Mouse (Mus musculus) kidney, adult 2 months (tissue): ENCODE data around the gene Cacng6. TPM values are rescaled to one million over a fixed set of nuclear protein-coding genes. Genes with fewer than 3 reads are reported as not detected.

ENCODE experiments used
- DNase-seq: peaks from one replicate; pipeline ENCODE4 v3.0.0; 2021
- H3K27ac ChIP-seq: fragments of 200-500 bp; 2 replicates; pipeline ENCODE4 v1.5.1; 2012; ENCODE audit warnings: low read depth, low read length, control low read depth, inconsistent platforms; ENCODE audit not compliant: insufficient read depth
- H3K27me3 ChIP-seq: fragments of 200-500 bp; replicated peaks from 2 replicates; pipeline ENCODE4 v1.6.1; 2012; ENCODE audit warnings: mild to moderate bottlenecking, moderate library complexity, low read length, inconsistent platforms; ENCODE audit not compliant: control insufficient read depth, insufficient read depth
- H3K36me3 ChIP-seq: fragments of 200-500 bp; 2 replicates; pipeline ENCODE4 v1.6.1; 2012; ENCODE audit warnings: mild to moderate bottlenecking, moderate library complexity, low read length, inconsistent platforms; ENCODE audit not compliant: control insufficient read depth, insufficient read depth
- H3K4me1 ChIP-seq: fragments of 200-500 bp; 2 replicates; pipeline ENCODE4 v1.6.1; 2011; ENCODE audit warnings: low read length; ENCODE audit not compliant: control insufficient read depth, insufficient read depth
- H3K4me3 ChIP-seq: fragments of 200-500 bp; 2 replicates; pipeline ENCODE4 v1.5.1; 2011; ENCODE audit warnings: mild to moderate bottlenecking, low read depth, low read length, control low read depth; ENCODE audit not compliant: insufficient read depth
- CTCF ChIP-seq: fragments of 200-500 bp; conservative IDR thresholded peaks from 2 replicates; pipeline ENCODE4 v1.5.1; 2011; ENCODE audit warnings: low read depth, mild to moderate bottlenecking, control low read depth, low read length, moderate library complexity, mixed read lengths; ENCODE audit not compliant: insufficient read depth, insufficient read length
- POLR2A ChIP-seq: fragments of 200-500 bp; IDR thresholded peaks from one replicate; pipeline ENCODE4 v1.6.1; 2011; ENCODE audit warnings: low read depth, low read length, control low read depth
- WGBS: fragments of 180-500 bp; shearing (Covaris S2); methylation state at CpG from one replicate; pipeline ENCODE4 v1.1.7; 2018; 5-methylcytosine and 5-hydroxymethylcytosine counted together
- polyA plus RNA-seq: library from polyadenylated mRNA; depleted of rRNA; stranded (reverse); fragments of >200 nt; gene quantifications from 2 replicates; pipeline ENCODE4 v1.2.3, GENCODE M21; 2012

Cacng6 gene
- polyA plus RNA-seq, 1 experiment = 1.3 TPM

- Histone ChIP-seq H3K4me3 (no peak overlapping the region), H3K36me3 (no peaks in the 10 kb centered on the region), H3K27ac (no peak overlapping the region), H3K4me1 (no peaks in the 10 kb centered on the region), H3K27me3 (no peaks in the 10 kb centered on the region)
- 87% methylated on average over 11 of the region's 11 CpGs for WGBS
- no peak for DNase-seq
- TF ChIP-seq CTCF (no peak), POLR2A (no peak)
Measured at GRCm38 (mm10) chr7:3439984-3440383, 16.0 kb downstream of the Cacng6 start.

GRCm38 (mm10) chr7:3440526-3440925, 16.5 kb downstream of the Cacng6 start:
- Histone ChIP-seq H3K4me1 (no peaks in the 10 kb centered on the region), H3K27me3 (no peaks in the 10 kb centered on the region), H3K4me3 (no peak overlapping the region), H3K36me3 (no peaks in the 10 kb centered on the region), H3K27ac (no peak overlapping the region)
- WGBS = 79% methylated on average over 8 of the region's 8 CpGs
- TF ChIP-seq POLR2A (no peak), CTCF (no peak)
- DNase-seq = no peak

GRCm38 (mm10) chr7:3442476-3443062, 18.6 kb downstream of the Cacng6 start:
- Histone ChIP-seq H3K27me3 (no peaks in the 10 kb centered on the region), H3K36me3 (no peaks in the 10 kb centered on the region), H3K4me3 (no peak overlapping the region), H3K27ac (no peak overlapping the region), H3K4me1 (no peaks in the 10 kb centered on the region)
- TF ChIP-seq CTCF = no peak
- no peak for TF ChIP-seq POLR2A
- no peak for DNase-seq
- 79% methylated on average over 10 of the region's 10 CpGs for WGBS

GRCm38 (mm10) chr7:3444678-3445077, 20.7 kb downstream of the Cacng6 start:
- H3K27me3 ChIP-seq = no peaks in the 10 kb centered on the region
- TF ChIP-seq CTCF (no peak), POLR2A (no peak)
- H3K27ac ChIP-seq = no peak overlapping the region
- WGBS = 70% methylated on average over 3 of the region's 3 CpGs
- no peaks in the 10 kb centered on the region for H3K4me1 ChIP-seq
- DNase-seq = no peak
- H3K36me3 ChIP-seq = no peaks in the 10 kb centered on the region
- no peak overlapping the region for H3K4me3 ChIP-seq

GRCm38 (mm10) chr7:3446584-3446983, 22.6 kb downstream of the Cacng6 start:
- WGBS = 69% methylated on average over 3 of the region's 3 CpGs
- H3K4me3 ChIP-seq = no peak overlapping the region
- no peaks in the 10 kb centered on the region for H3K36me3 ChIP-seq
- H3K27ac ChIP-seq = no peak overlapping the region
- TF ChIP-seq CTCF = no peak
- no peak for TF ChIP-seq POLR2A
- peak; percentile 31 for DNase-seq
- H3K27me3 ChIP-seq = no peaks in the 10 kb centered on the region
- no peaks in the 10 kb centered on the region for H3K4me1 ChIP-seq

- no peak overlapping the region for H3K27ac ChIP-seq
- 73% methylated on average over 4 of the region's 4 CpGs for WGBS
Measured at GRCm38 (mm10) chr7:3447026-3447425, 23.0 kb downstream of the Cacng6 start.

GRCm38 (mm10) chr7:3448737-3449454, 24.9 kb downstream of the Cacng6 start:
- no peak overlapping the region for H3K27ac ChIP-seq
- no peaks in the 10 kb centered on the region for H3K27me3 ChIP-seq
- WGBS = 21% methylated on average over 15 of the region's 15 CpGs
- no peaks in the 10 kb centered on the region for H3K4me1 ChIP-seq
- H3K4me3 ChIP-seq = no peak overlapping the region
- no peak for TF ChIP-seq POLR2A
- peak; percentile 67 for TF ChIP-seq CTCF
- DNase-seq = peak; percentile 58
- no peaks in the 10 kb centered on the region for H3K36me3 ChIP-seq

More at GRCm38 (mm10) chr7:3447026-3447425, 23.0 kb downstream of the Cacng6 start:
- TF ChIP-seq POLR2A (no peak), CTCF (no peak)
- Histone ChIP-seq H3K4me3 (no peak overlapping the region), H3K36me3 (no peaks in the 10 kb centered on the region), H3K27me3 (no peaks in the 10 kb centered on the region), H3K4me1 (no peaks in the 10 kb centered on the region)
- no peak for DNase-seq

GRCm38 (mm10) chr7:3450671-3451070, 26.7 kb downstream of the Cacng6 start:
- 37% methylated on average over 5 of the region's 5 CpGs for WGBS
- no peaks in the 10 kb centered on the region for H3K4me1 ChIP-seq
- no peak for TF ChIP-seq POLR2A
- no peak for TF ChIP-seq CTCF

More at GRCm38 (mm10) chr7:3450671-3451070, 26.7 kb downstream of the Cacng6 start:
- Histone ChIP-seq H3K36me3 (no peaks in the 10 kb centered on the region), H3K27ac (no peak overlapping the region), H3K27me3 (no peaks in the 10 kb centered on the region), H3K4me3 (no peak overlapping the region)
- DNase-seq = no peak
